Mouse (Mus musculus): Measurements from ENCODE around the gene Tbc1d10a.
A peak's percentile ranks its signal among the peaks of the same experiment; 100 is the strongest.

The Tbc1d10a gene

DNA sequence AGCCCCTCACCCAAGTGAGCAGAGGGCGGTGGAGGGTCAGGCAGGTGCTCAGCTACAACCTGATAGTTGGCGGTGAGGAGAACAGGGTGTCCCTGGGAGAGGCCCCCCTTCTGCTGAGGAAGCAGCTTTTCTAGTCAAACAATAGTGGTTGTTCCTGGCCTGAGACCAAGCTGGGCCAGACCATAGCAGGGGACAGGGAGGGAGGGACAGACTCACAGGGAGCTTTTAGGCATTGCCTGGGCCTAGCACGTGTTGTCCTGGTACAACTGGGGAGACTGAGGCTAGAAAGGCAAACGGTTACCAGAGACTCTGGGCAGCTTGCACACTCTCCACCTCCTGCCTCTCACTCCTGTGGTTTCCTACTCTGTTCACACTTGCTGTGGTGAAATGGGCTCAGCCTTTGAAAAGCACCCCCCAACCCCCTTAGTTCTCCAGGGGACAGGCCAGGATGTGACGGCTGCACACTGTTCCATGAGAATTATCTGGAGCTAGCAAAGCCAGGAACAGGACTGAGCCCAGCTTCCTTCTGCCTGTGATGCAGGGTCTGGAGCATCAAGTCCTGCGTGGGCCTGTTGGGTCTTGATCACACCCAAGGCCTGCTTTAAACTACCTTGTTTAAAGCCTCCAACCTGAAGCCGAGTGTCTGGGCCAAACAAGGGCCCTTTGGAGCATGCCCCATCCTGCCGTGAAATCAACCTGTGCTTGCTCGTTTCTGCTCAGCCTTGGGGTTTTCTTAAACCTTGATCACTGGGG lies 29.8 kb downstream of the Tbc1d10a start:
- no peak for DNase-seq (ENCODE audit: low read depth, low spot score)

DNA sequence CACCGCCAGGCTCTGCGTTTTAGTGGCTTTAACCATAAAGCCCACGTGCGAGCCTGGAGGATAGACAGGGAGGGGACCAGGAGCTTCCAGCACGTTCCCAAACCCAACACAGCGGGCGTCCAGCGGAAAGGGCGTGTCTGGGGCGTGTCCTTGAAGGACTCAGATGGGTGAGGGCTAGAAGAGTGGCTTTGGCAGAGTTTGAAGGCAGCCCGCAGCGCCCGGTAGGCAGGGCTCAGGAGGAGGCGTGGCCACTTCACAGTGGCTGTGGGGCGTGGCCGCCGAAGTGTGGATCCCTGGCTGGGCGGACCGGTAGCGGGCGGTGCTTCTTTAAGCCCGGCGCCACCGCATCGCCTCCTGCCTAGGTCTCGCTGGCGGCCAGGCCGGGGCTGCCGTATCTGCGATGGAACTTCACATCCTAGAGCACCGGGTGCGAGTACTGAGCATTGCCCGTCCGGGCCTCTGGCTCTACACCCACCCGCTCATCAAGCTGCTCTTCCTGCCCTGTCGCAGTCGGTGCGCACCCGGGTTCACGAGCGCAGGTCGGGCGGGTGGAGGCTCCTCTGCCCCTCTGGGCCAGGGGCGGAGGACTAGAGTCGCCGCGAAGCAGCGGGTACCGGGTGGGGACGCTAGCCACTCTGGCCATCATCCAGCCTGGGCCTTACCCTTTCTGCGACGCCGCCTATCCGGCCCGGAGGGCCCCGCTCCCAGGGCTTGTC lies 31.5 kb downstream of the Tbc1d10a start, which contains the start of gene Castor1:
Gene Castor1 (plus strand): TSS at position 312 of the 716 bp plus-strand sequence.
- DNase-seq (ENCODE audit: low read depth, low spot score): peak; percentile 100

DNA sequence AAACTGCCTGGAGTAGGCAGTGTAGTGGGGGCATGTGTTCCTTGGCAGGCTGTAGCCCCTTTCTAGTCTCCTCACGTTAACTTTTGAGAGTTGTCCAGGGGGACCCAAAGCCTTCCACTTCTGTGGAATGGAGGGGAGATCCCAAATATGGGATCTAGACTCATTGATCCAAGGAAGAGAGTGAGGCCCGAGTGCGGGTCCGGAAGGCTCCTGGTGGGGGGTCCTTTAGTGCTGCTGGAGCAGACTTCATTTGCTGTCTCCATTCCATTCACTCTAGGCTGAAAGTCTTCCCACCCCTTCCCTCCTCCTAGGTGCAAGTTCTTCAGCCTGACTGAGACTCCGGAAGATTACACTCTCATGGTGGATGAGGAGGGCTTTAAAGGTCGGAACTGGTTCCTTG lies 32.0 kb downstream of the Tbc1d10a start:
- DNase-seq (ENCODE audit: low read depth, low spot score): peak; percentile 84

DNA sequence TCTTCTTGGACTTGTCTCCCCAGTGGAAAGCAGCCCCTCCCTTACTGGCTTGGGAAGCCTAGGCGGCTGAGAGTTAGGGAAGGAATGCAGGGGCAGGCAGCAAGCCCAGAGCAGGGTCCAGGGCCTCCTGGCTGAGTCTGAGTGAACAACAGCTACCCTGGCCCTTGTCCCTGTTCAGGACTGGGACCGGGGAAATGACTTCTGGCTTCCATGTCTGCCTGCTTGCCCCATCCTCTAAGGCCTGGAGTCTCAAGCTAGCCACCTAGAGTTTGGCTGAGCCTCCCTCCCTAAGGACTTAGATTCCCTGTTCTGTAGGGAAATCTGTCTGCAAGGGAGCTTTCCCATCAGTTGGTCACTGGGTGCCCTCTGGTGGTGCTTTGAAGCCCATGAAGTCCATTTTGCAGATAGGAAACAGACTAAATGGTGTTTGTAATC lies 32.7 kb downstream of the Tbc1d10a start:
- peak; percentile 61 for DNase-seq (ENCODE audit: low read depth, low spot score)

DNA sequence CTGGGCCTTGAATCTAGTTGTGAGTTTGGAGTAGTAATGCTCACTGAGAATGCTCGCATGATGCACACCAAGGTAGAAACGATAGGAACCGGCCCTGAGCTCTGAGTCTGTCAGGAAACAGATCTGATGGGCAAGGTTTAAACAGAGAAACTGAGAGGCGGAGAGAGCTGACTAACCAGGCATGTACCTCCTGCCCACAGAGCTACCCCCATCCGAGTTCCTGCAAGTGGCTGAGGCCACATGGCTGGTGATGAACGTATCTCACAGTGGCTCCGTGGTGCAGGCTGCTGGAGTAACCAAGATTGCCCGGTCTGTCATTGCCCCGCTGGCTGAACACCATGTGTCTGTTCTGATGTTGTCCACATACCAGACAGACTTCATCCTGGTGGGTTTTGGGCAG lies 33.3 kb downstream of the Tbc1d10a start:
- no peak for DNase-seq (ENCODE audit: low read depth, low spot score)

DNA sequence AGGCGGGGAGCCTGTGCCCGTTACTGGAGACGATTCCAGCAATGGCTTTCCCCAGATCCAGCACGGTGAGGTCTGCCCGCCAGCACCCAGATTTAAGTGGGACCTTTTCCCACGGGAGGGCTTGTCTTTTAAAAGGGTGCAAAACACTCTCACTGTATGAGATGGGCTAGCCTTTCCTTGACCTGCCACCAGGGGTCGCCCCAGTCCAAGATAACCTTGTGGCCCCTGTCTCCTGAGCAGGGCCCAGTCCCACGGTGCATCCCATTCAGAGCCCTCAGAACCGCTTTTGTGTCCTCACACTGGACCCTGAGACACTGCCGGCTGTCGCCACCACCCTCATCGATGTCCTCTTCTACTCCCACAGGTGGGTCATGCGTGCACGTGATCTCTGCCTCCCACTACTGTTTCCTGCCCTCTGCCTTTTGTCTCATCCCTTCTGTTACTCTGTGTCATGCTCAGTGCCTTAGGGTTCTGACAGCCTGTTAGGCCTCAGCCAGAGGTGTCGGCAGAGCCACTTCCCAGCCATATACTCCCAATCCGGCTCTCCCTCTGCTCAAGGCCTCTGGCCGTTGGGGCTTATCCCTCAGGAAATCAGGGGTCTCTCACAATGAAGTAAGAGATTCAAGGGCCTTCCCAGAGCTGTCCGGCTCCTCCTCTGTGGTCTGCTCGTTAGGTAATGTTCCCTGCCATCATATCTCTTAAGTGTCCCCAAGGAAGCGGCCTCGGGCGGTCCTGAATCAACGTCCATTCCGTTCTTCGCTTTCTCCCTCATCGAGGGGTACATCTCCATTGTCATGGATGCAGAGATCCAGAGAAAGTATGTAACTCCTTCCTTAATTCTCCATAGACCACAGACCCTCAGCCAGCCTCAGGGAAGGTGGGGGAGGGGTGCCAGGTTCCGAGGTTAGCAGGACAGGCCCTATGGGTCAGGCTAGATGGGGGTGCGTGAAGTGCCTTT lies 34.1 kb downstream of the Tbc1d10a start:
- peak; percentile 83 for DNase-seq (ENCODE audit: low read depth, low spot score)

DNA sequence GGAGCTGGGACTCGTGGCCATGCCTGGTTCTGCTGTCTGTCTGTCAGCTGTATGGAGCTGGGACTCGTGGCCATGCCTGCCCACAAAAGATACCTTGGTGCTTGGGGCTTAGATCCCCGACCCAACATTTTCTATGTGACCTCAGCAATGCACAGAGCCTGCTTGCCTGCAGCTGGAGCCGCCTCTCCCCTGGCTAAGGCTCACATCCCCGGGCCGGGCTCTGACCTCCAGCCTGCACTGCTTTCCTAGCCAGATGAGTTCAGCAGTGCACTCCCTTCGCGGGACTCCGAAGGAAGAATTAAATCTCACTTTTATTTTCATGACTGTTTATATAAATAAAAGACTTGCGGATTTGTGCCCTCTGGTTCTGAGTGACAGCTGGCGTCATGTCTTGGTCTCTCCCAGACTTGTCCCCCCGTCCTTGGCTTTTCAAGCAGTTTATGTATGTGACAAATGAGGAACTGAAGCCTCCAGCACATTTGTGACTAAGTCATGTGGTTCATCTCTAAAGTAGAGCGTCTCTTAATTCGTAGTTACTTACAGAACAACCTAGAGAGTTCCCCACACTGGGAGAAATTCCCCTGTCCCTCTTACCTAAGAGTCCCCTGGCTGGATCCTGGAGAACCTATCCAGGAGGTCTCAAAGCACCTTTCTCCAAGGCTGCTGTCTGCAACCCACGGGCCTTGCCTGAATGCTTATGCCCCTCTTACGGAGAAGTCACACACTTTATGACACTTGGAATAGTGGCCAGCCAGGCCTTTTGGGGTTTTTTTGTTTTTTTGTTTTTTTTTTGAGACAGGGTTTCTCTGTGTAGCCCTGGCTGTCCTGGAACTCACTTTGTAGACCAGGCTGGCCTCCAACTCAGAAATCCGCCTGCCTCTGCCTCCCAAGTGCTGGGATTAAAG lies 35.7 kb downstream of the Tbc1d10a start:
- no peak for DNase-seq (ENCODE audit: low read depth, low spot score)

DNA sequence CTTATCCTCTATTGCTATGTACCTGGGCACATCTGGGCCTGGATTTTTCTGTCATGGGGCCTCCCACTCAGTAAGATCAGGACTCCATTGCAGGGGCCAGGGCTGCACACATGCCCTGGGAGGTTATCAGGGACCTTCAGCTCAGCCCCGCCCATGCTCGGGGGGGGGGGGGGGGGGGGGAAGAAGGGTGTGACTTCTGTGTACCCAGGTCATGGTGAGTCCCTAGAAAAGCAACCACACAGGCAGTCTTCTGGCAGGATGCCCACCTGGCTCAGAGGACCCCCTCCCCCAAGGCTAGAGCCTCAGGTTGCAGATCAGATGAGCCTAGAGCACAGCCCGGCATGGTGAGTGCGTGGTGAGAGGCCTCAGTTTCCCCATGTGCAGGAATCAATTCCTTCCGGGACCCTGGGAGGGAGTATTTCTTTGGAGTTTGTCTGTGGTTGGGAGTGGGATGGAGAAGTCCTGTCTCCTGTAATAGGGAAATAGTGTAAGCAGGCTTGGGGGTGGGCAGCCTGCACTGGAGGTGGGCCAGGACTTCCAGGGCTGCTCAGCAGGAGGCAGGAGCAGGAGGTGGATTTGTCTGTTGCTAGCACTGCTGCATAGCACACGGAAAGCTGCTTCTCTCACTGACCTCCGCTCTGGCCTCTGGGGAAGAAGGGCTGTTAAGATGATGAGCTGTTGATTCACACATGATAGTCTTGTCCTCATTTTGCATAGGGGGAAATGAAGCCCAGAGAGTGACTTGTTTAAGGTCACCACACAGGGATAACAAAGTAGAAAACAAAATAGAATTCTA lies 37.0 kb downstream of the Tbc1d10a start:
- DNase-seq (ENCODE audit: low read depth, low spot score): no peak

DNA sequence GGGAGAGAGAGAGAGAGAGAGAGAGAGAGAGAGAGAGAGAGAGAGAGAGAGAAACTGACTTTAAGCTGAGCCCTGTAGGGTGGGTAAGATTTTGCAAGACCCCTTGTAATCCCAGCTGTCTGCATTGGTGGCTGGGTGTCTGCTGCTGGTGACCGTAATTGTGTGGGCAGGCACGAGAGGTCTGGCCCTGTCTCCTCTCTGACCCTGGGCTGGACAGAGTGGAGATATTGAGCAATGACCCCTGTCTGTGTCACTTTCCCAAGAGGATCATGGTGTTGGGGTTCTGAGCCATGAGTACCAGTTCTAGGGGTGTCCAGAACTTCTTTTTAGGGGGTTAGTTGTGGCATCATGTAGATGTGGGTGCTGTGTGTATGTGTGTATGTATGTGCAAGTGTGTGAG lies 37.6 kb downstream of the Tbc1d10a start:
- DNase-seq (ENCODE audit: low read depth, low spot score): no peak

DNA sequence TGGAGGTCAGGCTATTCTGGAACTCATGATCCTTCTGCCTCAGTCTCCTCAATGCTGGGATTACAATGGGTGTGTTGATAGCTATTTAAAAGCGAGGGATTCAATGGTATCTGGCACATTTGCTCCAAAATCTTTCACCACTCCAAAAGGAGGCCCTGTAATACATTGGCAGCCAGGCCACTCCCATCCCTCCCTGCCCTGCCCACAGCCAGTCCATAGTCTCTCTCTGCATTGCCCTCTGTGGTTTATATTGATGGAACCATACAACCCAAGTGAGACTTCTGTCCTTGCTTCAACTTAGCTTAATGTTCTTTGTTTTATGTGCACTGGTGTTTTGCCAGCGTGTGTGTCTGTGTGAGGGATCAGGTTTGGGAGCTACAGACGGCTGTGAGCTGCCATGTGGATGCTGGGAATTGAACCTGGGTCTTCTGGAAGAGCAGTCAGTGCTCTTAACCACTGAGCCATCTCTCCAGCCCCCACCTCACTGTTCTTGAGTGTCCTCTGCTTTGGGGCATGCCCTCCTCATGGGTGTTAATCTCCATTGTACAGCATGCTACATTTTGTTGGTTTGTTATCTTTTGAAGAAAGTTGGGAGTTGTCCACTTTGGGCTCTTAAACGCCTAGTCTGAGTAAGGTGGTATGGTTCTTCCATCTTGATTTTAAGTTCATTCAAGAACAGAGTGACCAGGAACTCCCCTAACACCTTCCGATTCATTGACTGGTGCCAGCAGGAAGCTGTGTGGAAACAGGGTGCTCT lies 40.2 kb downstream of the Tbc1d10a start:
- no peak for DNase-seq (ENCODE audit: low read depth, low spot score)

DNA sequence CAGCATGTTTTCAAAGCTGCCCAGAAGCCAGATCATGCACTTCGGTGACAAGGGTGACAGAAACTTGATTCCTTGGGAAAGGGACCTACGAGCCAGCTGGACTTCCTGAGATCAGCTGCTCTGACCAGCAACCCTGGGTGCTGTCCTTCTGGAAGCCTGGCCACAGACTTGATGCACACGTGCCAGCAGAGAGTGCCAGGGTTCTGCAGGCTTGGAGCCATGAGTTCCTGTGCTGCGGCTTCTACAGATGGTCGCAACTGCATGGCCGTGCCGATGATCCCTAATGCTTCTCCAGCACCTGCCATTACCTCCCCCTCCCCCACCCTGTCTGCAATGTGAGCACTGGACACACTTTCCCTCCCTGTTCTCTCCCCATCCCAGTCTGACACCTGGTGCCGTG lies 41.9 kb downstream of the Tbc1d10a start:
- no peak for DNase-seq (ENCODE audit: low read depth, low spot score)

DNA sequence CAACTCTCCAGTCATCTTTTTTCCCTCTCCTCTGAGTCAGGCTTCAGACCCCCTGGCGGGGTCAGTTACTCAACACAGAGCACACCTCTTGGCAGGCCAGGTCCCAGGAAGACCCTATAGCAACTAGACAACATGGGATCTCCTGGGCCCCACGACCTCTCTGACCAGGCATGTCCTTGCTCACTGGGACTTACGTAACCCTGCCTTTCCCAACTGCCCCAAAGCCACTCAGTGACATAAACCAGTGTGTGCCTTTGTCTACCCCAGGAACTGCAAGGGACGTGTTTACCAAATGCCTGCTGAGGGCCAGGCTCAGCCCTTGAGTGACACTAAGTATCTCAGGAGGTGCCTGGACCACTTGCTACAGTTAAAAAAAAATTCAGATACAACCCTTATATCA lies 43.3 kb downstream of the Tbc1d10a start:
- no peak for DNase-seq (ENCODE audit: low read depth, low spot score)

DNA sequence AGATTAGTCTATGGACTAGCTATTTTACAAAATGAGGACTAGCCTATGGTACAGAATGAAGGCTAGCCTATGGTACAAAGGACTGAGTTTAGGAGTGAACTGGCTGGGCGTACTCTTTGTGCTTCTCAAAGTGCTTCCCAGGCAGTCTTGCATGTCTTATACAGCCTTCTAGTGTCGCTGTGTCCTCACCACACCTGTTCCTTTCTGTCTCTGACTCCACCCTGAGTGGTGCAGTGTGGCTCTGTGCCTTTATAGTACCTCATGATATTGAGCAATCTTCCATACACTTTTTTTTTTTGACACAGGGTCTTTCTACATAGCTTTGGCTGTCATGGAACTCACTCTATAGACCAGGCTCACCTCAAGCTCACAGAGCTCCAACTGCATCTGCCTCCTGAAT lies 44.8 kb downstream of the Tbc1d10a start:
- DNase-seq (ENCODE audit: low read depth, low spot score): no peak

DNA sequence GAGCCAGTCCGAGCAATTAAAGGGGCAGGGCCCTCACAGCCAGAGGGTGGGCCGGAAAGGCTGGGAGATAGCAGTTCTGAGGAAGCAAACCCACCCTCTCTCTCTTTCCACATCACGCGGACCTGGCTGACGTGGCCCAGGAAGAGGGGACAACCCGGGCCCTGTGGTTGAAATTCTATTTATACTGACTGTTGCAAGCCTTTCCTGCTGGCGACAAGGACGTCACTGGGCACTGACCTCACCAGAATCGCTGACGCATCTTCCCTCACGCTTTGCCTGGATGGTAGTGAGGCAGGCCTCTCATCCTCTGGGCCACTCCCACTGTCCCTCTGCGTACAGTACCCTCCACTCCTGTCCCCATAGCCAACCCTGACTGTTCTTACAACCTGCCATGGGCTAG lies 46.1 kb downstream of the Tbc1d10a start:
- no peak for DNase-seq (ENCODE audit: low read depth, low spot score)

DNA sequence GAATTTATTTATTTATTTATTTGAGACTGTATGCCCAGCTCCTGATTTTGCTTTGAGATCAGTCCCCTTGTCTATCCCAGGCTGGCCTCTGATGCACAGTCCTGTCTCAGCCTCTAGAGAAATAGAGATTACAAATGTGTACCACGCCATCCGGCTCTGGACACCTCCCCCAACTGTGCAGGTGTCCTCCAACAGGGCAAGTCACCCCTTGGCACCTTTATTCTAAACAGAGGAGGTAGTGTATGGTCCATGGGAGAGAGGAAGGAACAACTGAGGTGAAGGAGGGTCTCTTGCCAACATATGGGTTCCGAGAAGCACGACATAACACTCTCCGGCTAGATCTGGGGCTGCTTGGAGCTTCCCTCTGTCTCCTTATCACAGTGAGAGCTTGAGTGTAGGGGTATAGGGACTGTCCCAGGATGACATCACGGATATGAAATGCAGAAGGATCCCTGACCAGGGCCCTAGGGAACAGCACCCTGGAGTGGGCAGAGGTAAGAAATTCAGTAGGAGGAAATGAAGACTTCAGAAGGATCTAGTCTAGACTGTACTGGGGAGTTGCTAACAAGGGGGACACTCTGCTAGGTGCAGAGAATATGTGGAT lies 48.6 kb downstream of the Tbc1d10a start:
- DNase-seq (ENCODE audit: low read depth, low spot score): no peak

DNA sequence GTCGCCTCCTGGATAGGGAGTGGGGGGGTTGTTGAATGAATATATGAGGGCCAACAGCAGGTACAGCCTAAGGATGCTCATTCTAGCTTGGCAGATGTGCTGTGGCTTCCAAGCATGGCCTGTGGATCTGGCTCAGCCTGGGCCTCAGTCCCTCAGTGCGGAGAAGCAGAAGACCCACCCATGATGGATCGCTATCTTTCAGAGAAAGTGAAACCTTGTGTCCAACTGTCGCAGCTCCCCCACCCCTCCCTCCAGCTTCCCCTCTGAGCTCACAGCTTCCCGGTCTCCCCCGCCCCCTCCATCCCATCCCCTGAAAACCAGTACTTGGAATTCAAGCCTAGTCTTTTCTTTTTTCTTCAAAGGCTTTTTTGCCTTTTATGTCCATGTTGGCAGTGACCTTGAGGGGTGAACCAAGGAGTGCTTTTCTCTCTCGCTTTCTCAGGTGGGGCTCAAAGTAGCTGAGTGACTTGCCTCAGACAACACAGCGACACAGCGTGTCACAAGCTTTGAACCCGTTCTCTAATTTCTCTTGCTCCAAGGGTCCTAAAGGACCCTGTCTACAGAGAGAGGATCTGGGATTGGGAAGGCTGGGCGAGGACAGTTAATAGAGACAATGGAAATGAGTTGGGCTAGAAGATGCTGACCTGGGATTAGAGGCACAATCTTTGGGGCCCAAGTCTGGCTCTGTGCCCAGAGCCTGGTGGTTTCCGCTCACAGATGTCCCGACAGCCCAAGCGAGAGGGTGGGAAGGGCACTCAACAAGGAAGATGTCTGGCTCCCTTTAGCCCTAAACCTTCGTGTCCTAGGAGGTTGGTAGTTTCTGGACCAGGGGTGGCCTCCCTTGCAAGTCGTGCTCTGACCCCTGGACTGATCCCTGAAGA lies 49.3 kb downstream of the Tbc1d10a start, which contains the start of gene Osm:
Gene Osm (plus strand): TSS at position 756 of the 881 bp plus-strand sequence.
- peak; percentile 59 for DNase-seq (ENCODE audit: low read depth, low spot score)

DNA sequence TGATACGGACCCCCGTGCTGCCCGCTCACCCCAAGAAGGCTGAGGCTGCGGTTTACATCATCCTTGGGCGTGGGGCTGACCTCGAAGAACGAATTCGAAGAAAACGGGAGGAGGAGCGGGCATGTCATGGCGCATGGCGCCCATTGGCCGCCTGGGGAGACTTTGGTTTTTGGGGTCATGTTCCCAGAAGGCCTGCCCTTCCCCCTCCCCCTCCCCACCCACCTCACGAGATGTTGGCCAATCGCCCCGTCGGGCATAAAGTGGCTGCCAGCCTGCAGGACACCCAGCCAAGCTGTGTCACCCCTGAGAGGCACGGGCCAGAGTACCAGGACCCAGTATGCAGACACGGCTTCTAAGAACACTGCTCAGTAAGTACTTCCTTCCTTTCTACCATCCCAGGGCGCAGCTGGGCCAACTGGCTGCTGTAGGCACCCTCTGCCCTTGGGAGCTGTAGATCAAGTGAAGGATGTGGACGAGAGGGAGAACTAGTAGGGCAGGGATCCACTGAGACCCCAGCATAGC lies 50.0 kb downstream of the Tbc1d10a start:
- no peak for DNase-seq (ENCODE audit: low read depth, low spot score)
